Mouse (Mus musculus) cerebellum, postnatal 36 days (tissue): ENCODE measurements around the gene Myo16.

ENCODE experiments used
- DNase-seq, 2 experiments: peaks; one replicate each; pipeline ENCODE4 v3.0.0; 2021 to 2022; ENCODE audit warnings: mixed read lengths in 2 of 2

Myo16 gene

GRCm38 (mm10) chr8:10307345-10307744 is 153.6 kb downstream of the Myo16 start:
- DNase-seq = no peak

DNA sequence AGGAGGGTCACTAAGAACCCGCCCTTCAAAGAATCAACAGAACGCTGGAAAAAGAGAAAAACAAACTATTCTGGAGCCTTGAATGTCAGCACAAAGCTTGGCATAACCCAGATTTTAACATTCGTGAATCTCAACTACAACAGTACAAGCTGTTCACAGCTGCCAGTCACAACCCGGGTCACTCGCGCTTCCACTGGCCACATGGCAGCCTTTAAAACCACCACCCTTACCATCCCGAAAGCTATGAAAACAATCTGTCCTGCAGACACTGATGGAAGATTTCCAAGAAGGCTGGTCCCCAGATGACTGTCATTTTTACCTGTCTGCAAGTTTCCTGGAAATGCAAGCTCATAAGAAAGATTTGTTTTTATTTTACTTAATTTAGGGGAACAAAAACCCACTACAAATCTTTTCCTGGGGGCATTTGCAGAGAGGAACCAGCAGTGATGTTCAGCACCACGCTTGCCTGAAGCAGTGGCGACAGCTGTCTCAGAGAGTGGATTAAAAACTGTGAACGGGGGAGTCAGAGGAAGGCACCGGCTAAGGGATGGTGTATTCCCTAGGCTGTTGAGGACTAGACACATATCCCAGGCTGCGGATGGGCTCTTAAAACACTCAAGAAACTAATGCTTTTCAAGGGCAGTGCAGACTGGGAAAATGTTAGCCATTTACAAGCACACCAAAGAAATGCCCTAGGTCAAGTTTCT is 154.2 kb downstream of the Myo16 start:
- DNase-seq = no peak

GRCm38 (mm10) chr8:10310470-10310869 is 156.8 kb downstream of the Myo16 start:
- DNase-seq = no peak

GRCm38 (mm10) chr8:10312316-10312715 is 158.6 kb downstream of the Myo16 start:
- no peak for DNase-seq

- peak in 1 of 2 experiments; percentile 3 for DNase-seq
These were observed 162.5 kb downstream of the Myo16 start for GRCm38 (mm10) chr8:10316201-10316600.

DNA sequence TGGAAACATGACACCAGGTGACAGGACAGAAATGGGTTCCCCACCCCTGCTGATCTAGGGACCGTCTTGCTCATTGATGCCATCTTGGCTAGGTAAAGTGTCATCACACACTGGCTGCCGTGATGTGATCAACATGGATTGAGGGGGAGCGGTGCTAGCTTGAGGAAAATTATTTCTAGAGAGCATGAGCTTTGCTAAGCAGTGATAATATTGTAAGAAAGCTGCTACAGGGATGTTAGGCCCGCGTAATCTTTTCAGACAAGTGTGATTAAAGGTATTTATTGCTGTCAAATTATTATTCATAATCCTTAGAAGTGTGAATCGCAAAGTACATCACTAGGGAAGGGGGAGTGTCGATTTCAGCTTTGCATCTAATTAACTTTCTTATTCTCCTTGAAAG is 164.4 kb downstream of the Myo16 start:
- no peak for DNase-seq

DNA sequence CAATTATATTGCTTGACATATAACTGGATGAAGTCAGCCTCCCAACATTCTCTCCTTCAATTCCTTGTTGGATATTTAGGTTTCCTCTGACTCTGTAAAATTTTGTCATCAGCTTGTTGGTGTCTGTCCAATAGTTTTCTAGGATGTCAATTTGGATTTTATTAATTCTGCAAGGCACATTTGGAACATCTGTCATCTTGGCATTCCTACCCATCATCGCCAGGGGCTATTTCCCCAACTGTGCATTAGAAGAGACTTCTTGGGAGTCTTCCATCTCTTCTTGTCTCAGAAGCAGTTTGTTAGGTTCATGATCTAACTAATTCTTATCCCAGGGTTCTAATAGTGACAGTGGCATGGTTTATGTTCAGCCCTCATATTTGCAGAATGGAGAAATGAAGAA is 196.7 kb downstream of the Myo16 start:
- no peak for DNase-seq

DNA sequence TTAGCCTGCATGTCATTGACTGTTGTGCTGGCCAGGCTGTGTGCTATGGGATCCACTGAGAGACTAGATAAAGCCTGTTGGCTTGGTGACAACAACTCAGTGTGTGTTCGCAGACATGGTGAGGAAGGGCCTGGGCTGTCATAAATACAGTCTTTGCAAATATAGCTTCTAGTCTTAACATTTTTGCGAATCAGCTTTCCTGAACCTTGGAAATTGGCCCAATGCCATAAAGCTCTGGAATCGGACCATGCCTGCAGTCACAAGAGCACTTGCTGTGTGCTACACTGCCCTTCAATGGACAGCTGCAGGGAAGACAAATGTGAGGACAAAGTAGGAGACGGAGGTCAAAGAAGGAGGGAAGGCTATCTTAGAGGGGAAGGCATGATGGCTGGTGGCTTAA is 205.0 kb downstream of the Myo16 start:
- no peak for DNase-seq

DNA sequence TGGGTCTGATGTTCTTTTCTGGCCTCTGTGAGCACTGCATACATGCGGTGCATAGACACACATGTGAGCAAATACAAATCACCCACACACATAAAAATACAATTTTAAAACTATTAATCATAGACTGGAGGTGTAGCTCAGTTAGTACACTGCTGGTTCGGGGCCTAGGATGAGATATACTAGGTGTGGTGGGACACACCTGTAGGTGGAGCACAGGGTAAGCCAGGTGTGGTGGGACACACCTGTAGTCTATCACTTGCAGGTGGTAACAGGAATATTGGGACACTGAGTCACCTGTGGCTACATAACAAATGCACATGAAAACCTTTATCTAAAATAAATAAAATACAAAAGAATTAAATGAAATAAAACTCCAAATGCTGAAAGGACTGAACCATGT is 209.2 kb downstream of the Myo16 start:
- DNase-seq = no peak

- DNase-seq = no peak
These were observed 210.1 kb downstream of the Myo16 start for GRCm38 (mm10) chr8:10363654-10364406.

DNA sequence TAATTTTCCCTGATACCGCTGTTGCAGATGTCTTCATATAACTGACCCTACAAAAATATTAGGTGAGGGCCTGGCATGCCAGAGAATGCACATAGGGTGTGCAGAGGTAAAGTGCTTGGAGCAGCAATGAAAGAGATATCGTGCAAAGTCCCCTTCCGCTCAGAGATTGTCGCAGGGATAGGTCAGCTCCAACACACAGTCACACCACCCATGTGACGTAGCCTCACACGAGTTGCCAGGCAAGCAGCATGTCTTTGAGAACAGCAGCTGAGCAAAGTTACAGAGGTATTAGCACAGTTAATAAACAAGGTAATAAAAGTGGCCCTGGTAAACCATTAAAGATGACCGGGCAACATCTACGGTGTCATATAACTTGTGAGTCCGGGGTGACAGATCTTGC is 212.4 kb downstream of the Myo16 start:
- DNase-seq = no peak

DNA sequence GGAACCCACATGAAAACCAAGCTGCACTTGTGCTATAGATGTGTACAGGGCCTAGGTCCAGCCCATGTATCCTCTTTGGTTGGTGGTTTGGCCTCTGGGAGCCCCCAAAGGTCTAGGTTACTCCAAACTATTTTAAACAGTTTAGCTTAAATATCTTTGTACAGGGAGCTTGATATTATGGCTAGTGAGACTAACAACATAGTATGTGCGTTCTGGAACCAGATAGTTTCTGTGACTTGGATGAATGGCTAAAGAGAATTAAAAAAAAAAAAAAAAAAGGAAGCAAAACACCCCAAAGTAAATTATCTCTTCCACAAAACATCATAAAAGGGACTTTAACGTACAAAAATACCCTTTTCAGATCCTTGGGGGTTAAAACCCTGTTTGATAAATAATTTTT is 218.9 kb downstream of the Myo16 start:
- DNase-seq = no peak

DNA sequence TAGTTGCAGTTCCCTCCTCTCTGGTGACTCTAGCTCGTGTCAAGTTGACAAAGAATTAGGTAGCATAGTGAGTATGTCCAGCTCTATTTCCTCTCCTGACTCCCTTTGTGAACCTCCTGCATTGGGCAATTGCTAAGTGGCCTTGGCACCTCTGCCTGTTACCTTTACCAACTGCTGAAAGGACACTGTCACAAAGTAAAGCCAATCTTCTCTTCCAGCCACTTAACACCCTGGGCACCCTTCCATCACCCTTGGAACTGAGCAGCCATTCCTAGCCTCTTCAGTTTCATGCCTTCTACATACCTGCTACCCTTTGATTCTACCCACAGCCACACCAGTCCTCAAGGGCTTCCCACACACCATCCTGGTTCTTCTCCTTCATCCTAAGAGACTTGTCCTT is 233.4 kb downstream of the Myo16 start:
- DNase-seq = no peak

DNA sequence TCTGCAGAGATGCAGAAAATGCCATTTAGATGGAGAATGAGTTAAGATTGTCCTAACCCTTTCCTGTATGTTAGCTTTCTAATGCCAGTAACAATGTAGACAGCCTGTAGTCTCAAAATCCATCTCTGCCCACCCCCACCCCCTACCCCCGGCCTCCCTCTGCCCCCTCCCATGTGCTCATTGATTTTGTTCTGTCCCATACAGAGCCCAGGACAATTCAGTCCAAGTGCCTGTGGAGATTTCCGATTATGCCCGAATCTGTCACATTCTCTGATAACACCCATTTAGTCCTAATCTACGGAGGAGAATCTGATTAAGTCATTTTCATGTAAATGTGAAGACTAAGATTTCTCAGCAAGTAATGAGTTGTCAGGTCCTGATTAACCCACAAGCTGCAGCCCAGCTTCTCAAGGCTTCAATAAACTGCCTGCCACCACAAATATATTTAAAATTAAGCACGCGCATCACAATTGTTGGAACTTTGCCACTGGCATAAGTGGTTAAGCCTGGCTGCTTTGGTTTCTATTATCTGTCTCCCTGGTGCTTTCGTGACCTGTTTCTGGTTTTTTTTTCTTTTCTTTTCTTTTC is 237.5 kb downstream of the Myo16 start:
- DNase-seq = no peak

DNA sequence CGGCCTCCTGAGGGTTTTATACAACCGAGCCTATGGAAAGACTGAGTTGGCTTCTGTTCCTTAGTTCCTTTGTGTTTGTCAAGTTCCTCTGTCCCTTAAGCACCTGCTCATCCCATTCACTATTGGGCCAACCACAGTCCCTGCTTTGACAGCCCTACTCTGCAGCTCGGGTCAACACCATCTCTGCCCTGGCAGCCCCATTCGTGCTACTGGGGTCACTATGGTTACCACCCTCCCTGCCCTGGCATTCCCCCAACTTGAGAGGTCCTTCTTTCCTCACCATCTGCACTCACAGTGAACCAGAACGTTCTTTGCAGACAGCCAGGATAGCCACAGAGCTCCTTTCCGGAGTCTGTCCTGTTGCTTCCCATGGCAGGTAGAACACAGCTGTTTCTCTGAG is 238.2 kb downstream of the Myo16 start:
- no peak for DNase-seq

- DNase-seq = no peak
These were observed 240.8 kb downstream of the Myo16 start for GRCm38 (mm10) chr8:10394506-10394905.

DNA sequence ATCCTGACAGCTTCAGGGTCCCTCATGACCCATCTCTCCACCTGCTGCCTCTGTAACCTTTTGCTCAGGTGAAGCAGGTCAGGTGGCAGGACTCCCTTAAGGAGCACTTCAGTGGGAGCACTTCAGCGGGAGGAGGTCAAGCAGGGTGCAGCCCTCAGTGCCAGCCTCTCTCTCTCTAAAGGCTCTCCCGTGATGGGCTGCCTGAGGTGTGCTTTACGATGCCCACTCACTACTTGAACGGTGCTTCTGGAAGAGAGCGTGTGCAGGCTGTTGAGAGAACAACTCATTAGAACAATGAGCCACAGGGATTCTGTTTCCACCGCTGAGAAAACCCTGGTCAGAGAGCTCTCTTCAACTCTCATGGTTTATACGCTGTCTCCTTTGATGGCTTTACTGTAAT is 241.4 kb downstream of the Myo16 start:
- no peak for DNase-seq

DNA sequence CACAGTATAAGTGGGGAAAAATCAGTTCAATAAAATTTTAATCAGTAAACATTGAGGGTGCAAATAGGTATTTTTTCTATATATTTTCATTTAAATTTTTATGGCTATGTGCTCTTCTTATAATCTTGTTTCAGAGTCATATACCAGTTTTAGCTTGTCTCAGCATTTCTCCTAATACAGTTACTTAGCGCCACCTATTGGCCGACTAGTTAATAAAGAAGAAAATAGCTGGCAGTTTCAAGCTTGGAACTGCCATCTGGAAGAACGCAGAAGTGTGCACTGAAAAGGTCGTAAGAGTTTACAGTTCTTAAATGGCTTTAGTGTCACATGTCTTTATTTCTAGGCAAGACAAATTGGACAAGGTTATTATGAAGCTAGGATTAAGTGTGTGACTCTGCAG is 248.9 kb downstream of the Myo16 start:
- DNase-seq = peak in 1 of 2 experiments; percentile 57

DNA sequence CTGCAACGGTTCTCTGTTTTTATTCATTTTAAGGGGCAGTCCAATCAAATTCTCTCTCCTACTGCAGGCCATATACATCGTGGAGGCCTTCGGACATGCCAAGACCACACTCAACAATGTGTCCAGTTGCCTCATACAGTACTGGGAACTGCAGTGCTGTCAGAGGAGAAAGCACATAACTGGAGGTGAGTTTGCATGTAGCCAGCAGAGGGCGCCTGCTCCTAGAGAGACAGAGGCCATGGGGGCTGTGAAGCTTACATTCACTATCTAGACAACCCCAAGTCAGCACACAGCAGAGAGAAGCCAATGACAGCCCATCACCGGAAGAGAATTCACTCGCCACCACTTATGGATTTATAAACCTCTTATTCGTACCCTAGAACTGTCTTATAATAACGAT is 251.8 kb downstream of the Myo16 start:
- DNase-seq = peak; percentile 34 to 41

GRCm38 (mm10) chr8:10409043-10409442 is 255.3 kb downstream of the Myo16 start:
- no peak for DNase-seq

DNA sequence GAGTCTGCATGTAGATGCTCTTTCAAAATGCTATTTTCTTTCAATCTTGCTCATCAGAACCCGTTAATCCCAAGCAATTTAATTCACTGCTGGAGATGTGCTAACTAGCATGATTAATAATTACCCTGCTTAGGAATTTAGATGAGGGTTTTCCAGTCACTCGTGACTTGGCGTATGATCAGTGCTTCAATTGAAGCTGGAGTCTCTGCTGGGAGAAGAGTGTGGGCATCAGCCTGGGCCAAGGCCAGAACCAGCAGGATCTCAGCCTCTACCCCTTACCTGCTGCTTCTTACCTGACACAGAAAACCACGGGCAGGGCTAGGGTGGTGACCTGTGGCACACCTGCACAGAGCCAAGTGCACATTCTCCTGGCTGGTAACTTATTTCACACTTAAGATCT is 257.8 kb downstream of the Myo16 start:
- DNase-seq = no peak

GRCm38 (mm10) chr8:10413881-10414280 is 260.2 kb downstream of the Myo16 start:
- DNase-seq = no peak

DNA sequence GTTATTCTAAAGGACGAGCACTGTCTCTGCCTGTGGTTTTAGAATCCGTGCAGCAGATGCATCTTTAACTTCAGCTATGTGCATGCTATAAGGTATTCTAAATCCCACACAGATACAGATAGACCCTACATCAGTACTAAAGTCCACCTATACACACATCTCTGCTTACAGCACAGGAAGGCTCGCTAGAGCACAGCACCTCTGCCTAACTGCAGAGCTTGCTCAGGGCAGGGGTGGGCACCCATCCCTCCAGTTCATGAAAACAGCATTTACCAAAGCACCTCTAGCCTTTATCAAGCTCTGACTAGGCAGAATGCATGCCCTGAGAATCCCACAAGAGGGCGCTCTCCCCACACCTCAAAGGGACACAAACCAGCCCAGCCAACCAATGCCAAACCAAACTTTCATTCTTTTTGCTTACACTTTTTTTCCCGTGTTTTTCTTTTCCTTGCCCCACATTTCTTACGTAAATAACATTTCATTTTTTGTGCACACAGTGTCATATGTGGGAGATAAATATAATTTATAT is 261.0 kb downstream of the Myo16 start:
- DNase-seq = peak; percentile 66

DNA sequence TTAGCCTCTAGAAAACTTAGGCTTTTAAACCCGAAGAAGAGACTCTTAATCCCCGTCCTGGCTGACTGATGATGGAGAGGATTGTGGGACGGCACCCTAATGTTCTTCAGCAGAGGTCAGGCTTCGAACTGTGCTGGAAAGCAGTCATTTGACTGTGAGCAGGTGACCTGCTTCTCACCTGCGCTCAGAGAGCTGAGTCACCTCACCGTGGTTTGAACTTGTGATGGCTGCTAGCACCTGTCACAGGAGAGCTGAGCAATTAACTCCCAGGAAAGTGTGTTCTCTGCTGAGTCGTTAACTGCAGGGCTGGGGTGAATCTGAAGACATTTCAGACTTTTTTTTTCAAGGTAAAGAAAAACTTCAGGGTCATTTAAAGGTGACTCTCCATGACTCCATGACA is 261.6 kb downstream of the Myo16 start:
- no peak for DNase-seq
